Mouse (Mus musculus): ENCODE measurements around the gene Cdk5rap3.

DNA sequence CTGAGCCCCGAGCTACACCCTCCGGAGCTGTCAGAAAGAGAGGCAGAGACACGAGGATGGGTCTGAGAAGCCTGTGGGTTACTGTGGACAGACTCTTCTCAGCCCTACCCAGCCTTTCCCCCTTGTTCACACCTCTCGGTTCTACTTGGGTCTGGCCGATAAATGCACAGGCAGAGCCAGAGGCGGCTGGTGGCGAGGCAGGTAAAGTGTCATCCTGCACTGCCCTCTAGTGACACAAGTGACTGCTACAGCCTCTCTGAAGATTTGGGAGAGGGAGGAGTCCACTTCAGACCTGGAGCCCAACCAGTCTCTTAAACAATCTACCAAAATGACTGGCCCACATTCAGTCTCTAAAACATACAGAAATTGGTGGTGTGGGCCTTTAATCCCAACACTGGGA, 6.3 kb downstream of the Cdk5rap3 start:
- TF ChIP-seq CTCF (IDR thresholded peaks at IDR 0.05; ENCODE audit: borderline replicate concordance, control insufficient read depth, extremely low read depth, insufficient read depth, low read length, poor library complexity) (peak; percentile 78; the same call in 1 of the 2 replicates), POLR2A (IDR thresholded peaks at IDR 0.05; ENCODE audit: control insufficient read depth, extremely low read depth, insufficient read depth, low read length, poor library complexity) (no peak)
